Mouse (Mus musculus) right cerebral cortex, adult 2 months (tissue): ENCODE measurements around the gene Tbc1d23.
"Not testable (repeated sequence)": the region's sequence is repeated elsewhere in the genome, so short reads cannot be mapped to it uniquely, and the experiment has no call there.

Experiments
- DNase-seq, 2 experiments: peaks; one replicate each; pipeline ENCODE4 v3.0.0; 2021 to 2022; ENCODE audit warnings: low spot score in 2 of 2

The Tbc1d23 gene

DNA sequence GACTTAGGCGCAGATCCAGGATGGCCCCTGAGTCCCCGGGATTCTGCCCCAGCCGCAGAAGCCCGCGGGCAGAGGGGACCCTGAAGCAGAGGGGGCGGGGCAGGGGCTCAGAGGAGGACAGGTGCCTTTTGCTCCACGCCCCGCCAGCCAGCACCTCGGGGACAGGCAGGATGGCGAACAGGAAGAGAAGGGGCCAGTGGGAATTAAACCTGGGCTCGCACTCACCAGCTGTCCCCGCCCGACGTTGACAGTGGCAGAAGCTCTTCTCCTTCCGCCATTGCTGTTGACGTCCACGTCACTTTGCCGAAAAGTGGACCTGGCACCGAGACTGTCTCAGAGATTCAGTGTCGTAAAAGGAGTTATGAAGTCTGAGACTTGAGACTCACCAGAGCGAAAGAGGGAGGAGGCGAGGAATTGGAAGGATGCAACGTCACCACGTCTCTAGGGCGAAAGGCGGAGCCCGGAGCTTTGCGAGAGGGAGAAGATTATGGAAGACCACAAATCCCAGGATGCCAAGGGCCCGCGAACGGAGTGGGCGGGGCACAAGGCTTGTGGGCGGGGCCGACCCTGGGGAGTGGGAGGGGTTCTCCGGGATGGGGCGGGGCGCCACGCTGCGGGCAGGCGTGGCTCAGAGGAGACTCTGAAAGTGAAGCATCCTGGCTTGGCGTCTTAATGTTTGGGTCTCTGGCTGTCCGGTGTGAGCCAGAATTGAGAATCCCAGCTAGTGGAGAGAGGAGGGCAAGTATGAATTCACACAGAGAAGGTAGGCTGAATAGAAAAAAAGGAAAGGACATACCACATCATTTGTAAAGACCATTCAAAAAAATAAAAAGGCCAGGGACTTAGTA lies at the start of gene Tbc1d23:
TSS of gene Tbc1d23 (minus strand) at position 416 of the 848 bp plus-strand sequence.
- peak; percentile 96 for DNase-seq

DNA sequence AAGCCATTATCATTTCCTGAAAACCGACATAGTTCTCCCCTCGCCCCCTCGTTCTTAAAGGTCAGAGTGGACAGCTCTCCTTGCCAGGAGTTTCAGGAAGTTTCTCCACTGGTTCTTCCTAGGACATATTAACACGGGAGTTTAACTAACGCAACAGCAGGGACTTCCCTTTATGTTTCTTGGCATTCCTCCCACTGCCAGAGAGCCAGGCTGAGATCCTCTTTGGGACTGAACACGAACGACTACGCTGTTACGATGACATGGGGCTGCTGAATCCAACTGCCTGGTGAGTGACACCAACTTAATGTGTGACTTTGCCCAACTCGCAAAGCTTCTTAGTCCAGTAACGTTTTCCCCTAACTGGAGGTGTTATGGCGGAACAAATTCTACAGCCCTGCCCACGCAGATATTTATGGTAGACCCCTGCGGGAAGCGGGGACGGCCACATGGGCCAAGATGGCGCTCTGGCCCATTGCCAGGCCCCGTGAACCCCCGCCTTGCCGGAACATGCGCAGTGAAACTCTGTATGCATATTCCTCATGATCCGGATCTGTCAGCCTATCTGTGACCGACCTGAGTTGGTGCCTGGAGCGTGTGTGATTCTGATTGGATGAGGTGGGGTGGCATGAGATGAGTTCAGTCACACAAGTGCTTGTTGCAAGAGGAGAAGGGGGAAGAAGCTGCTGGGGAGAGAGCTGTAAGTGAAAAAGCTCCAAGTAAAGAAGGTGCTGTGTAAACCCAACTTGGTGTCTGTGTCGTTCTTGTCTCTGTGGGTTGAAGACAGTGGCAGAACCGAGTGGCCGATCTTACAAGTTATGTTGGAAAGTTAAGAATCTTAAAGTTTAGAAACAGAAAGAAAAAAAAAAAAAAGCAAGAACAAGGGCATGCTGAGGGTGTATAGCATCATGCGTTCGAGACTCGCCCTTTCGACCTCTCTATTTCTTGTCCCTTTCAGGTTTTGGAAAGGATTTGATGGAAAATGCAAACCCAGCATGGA lies 49.2 kb upstream of the Tbc1d23 start:
- DNase-seq, result no peak

DNA sequence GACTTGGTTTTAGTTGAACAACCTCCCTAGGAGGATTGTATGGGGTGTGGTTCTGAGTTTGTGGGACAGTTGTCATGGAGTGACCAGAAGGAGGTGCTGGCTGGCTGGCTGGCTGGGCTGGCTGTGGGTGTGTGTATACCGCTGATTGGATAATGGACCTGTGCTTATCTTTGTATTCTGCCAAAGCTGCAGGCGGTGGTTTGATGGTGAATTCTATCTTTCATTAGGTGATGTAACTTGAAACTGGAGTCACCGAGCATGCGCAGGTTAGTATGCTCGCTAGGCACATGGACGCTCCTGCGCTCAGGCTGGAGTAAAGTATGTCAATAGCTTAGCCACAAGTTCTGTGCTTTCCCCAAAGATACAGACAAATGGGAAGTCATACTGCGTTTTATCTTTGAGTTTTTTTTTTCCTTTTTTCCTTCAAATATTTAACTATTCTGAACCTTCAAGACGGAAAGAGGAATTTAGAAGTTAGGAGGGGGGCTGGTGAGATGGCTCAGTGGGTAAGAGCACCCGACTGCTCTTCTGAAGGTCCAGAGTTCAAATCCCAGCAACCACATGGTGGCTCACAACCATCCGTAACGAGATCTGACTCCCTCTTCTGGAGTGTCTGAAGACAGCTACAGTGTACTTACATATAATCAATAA lies 47.8 kb upstream of the Tbc1d23 start:
- no peak for DNase-seq

DNA sequence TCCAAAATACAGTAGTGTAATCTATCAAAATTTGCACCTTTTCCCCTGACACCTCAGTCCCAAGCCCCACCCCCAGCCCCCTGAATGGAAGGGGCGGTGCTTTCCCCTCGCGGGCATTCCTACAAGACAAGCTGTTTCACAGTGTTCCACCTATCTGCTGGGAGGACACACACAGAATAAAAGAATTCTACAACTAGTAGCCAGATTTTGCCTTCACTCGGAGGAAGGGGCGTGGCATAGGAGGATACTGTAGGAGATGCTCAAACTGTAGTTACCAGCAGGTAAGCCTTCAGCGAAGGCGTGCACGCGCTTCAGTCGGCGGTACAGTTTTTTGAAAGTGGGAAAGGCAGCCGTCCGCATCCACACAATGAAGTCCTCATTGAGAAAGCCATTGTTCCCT lies 38.4 kb upstream of the Tbc1d23 start:
- DNase-seq, result no peak

DNA sequence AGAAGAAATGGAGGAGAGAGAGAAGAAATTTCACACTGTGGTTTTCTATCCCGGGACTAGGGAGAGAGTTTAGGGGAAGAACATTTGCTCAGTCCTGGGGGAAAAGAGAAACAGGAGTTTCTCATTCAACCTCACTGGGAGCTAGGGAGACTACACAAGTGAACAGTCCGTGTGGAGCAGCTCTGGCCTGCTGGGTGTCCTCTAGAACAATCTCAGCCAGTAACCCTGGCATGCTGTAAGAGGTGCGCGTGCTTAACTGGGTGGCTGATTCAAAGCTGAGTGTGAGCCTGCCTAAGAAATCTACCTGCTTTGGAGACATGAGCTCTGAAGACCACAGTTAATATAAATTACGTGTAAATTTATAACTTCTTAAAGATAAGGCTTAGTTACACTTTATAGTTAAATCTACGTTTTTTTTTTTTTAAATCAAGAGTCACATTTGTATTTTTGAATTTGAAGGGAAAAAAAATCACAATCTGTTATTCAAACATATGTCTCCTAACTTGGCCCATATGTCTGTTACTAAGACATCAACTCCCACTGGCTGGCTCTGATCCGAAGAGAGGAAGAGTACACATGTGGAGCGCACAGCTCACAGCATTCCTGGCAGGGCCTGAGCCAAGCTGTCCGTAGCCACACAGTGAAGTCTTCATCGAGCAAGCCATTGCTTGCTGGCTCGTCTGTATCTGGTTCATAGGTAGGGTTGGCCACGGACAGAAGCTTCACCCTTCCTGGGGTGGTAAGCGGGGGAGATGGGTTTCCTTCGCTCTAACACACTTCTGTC lies 36.9 kb upstream of the Tbc1d23 start:
- peak; percentile 70 to 78 for DNase-seq

DNA sequence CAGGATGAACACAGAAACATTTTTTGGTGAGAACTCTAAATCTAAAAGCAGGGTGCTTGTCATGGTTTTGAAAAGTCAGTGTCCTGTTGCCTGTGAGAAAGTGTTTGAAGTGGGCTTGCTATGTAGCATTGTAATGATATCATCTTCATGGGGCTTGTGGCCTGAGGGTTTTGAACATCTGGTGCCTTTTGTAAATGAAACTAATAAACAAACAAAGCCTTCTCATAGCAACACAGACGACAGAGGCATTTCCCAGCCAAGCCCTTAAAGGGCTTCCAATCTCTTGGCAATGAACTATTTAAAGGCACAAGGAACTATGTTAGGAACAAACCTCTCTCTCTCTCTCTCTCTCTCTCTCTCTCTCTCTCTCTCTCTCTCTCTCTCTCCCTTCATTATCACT lies 35.8 kb upstream of the Tbc1d23 start:
- no peak for DNase-seq

DNA sequence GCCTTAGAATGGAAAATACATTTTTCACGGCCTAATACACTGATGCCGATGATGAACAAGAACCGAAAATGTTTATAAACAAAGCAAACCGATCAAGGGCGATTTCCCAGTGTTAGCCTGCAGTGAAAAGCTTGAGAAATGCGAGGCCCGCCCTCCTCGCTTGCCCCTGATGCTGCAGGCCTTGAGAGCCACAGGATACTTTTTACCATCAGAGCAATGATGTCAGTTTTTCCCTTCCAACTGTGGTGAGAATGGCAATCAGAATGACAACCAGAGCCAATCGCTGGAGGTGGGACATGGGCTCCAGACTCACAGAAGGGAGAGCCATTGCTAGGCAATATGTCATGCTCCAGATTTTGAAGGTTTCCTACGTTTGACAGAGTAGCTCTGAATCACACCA lies 28.8 kb upstream of the Tbc1d23 start:
- DNase-seq, result no peak

DNA sequence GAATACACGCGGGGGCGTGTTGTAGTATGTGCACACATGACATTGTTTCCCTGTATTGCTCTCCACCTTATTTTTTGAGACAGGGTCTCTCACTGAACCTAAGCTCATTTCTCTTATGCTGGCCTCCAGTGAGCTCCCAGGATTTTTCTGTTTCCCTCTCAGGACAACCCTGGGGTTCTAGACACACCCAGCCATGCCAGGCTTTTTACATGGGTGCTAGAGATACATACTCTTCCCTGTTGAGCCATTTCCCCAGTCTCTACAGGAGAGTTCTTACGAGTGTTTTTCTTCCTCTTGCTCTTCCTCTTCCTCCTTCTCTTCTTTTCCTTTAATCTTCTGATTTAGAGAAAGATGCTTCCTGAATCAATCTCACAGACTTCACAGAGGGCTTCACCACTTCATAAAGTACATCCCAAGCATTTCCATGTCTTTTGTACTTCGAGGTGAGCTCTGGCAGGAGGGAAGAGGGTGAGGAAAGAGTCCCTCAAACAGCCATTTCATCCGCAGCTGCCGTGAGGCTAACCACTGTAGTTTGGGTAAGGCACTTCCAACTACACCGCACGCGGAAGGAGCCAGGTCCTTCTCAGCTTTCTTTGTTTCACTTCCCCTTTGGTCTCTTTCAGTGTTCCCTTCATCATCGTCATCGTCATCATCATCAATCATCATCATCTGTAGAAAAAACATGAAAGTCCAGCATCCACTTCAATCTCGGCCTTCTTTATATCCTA lies 28.2 kb upstream of the Tbc1d23 start:
- no peak for DNase-seq

DNA sequence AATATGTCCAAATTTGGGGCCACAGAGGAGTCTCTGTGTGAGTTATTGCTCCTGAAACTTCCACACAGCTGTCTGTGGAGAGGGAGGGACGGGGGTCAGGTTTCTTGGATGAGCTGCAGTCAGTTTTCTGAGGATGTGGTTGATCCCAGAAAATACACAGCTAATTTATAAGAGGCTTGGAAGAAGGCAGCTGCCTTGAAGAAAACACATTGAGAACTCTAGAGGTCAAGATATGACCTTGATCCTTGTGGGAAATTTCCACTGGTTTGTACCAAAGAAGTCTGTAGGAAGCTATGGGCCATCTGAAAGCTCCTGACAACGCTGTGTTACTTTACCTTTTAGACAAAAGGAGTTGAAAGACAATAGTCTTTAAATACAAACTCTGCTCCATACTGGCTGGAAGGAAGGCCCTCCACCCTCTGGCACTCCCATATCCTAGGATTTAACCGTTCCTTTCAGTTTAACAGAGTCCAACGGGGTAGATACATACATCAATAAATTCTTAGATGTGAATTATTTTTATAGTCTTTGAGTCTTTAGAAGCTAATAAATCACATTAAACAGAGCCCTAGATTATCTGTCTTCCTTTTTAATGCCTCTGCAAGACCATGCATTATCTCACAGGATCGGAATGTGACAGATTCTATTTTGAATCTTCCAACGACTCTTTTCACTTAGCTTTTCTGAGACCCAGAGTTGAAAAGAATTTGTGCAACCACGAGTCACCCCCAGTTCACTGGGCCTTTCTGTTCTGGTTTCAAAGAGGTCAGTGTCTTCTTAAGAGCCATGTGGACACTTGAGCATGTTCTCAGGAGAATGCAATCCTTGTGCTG lies 20.5 kb upstream of the Tbc1d23 start:
- DNase-seq, result no peak

DNA sequence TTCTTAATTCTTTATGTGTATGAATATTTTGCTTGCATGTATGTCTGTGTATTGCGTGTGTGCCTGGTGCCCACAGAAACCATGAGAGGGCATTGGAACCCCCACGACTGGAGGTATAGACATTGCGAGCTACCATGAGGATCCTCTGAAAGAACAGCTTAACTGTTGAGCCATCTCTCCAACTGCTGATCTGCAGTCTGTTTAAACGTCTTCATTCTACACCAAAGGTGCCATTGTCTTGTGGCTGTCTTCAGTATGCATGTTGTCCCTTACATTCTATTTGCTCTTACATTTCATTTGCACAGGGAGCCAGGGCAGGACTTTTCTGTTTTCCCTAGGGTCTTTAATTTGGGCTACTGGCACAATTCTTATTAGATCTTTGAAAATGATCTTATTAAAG lies 19.7 kb upstream of the Tbc1d23 start:
- DNase-seq, result no peak

DNA sequence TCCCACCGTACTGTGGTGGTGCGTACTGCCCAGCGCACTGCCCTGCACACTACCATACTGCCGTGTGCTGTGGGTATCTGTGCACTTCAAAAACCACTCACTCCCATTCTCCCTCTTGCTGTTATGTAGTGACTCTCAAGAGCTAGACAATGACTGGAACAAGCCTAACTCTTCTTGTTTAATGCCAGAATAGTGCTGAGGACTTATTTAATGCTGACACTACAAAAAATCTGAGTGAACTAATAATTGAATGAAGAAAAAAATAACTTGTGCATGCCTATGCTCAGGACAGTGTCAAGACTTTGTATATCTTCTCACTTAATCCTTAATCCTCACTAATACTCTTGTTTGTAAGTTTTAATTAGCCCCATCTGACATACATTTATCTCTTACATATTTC lies 16.2 kb upstream of the Tbc1d23 start:
- DNase-seq, result no peak

DNA sequence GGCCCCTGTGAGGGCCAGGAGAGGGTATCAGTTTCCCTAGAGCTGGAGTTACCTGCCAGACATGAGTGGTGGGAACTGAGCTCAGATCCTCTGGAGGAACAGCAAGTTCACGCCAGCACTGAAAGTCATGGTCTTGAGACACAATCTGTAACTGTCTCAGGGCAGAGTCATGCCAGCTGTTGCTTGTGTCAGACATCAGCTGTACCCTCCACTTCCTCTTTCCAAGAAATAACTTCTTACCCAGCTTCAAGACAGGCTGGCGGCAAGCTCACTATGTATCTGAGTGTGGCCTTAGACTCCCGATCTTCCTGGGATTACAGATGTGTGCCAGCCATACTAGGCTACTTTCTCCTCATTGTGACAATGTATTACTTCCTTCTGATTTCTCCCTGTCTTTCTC lies 15.3 kb upstream of the Tbc1d23 start:
- DNase-seq, result no peak

DNA sequence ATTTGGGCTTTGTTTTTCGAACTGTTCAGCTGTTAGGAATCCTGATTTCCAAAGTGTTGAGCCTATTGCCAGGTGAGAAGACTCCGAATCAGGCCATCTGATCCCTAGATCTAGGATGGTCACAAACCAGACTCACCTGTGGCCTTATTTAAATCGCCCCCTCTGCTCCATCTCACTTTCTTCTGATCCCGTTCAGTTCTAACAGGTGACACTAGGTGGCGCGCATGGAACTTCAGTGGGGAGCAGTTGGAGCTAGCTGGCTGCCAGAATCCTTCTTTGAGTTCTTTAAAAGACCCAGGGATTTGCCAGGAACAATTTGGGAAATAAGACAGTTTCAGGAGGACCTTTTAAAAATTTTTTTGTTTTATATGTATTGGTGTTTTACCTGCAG lies 12.5 kb upstream of the Tbc1d23 start:
- DNase-seq, result peak; percentile 78 to 91

DNA sequence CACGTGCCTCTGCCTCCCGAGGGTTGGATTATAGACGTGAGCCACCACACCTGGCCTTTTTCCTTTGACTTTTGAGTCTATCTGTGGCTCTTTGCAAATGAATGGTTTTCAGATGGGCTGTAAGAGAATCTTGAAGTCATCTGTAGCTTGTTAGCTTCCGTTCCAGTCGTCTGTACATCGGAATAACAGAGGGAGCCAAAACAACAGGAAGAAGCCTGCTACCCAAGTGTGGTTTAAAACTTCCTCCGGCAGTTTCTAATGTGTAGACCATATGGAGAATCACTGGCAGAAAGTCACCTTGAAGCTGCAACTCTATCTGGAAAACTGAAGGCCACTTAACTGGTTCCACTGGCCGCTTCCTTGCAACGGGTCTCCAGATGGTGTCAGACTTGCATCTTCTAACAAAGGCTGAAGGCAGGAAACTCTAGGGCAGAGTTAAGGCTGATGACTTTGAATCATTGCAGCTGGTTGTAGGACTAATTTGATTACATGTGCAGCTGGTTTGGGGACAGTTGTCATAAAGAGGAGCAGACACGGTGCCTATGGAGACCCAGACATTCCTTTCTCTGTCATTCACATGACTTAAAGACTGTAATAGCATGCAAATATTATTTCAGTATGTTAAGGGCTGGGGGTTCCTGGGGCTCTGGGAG lies 12.0 kb upstream of the Tbc1d23 start:
- no peak for DNase-seq

DNA sequence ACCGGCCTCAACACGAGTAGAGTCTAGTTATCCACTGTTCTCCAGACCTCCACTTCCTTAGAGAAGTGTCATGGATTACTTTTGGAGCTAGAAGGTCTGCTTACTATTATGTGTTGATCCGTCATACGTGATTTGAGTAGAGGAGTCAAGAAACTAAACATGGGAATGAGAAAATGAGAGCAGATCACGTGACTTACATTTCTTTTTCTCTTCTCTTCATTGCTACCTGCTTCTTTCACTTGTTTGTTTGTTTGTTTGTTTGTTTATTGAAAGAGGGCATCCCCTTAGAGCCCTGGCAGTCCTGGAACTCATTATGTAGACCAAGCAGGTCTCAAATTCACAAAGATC lies 11.5 kb upstream of the Tbc1d23 start:
- DNase-seq, result no peak

DNA sequence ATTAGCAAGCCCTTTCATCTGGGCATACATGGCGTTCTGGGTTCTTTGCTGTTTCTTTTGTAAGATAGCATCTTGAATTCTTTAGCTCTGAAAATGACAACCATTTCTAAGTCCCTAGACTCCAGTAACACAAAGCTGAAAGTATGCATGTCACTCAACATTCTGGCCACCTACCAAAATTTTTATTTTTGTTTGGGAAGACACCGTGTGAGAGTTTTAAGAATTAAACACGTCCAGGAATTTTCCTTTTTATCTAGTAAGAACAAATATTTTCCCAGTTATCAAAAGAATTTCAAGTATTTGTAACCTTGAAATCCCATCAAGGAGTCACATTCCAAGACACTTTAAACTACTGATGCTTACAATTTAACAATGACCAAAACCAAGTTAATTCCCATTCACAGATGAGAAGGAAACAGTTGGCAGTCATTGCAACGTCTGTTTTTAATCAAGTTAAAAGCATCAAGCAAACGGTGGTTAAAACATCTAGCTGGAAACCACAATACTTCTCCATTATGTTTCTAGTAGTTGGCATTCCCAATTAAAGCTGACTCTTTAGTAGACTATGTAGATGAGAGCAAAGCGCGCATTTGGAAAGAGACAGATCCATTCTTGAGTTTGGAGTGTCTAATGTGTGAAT lies 4.7 kb upstream of the Tbc1d23 start:
- DNase-seq, result no peak

DNA sequence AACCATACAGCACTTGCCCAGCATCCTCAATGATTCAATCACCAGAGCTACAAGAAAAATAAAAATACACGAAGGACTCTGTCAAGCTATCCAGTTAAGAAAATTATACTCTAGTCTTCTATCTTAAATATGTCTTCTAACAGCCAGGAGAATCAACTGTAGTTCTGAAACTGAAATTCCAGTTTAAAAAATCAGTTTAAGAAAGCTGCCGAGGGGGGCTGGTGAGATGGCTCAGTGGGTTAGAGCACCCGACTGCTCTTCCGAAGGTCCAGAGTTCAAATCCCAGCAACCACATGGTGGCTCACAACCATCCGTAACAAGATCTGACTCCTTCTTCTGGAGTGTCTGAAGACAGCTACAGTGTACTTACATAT lies 620 bp upstream of the Tbc1d23 start:
- not testable (repeated sequence) for DNase-seq

DNA sequence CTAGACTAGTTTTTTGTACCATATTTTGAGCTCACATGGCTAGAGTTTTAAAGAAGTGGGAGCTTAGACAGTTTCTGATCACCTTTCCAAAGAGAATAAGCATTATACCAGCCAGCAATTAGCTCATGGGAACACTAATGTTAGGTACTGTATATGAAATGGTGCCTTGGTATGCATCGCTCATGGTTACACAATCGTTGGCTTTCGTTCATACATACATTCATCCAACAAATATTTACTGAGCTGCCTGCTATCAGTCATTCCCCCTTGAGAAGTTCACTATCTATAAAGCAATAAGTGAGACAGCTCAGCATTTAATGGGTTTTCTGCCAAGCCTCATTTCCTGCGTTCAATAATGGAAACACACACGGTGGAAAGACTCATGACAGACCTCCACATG lies 4.9 kb downstream of the Tbc1d23 start:
- DNase-seq, result no peak

DNA sequence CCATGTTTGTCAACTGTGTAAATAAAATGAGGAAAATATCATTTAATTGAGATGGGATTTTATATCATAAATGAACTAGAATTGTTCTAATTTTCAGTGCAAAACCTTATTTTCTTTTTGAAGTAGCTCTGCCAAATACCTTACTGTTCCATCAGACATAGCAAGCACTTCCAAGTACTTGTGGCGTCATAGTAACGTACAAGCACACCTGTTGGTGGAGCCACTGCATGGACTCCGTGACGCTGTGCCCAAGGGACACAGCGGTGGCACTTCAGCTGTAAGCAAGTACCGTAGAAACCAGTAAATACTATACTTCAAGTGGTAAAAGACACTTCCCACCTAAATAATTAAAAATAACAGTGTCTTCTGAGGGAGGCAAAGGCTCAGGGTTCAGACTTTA lies 10.9 kb downstream of the Tbc1d23 start:
- DNase-seq, result no peak
